Mouse (Mus musculus) CH12F3 (cell line): Measurements from ENCODE around the gene Cxcl14.

Source experiments
- in situ Hi-C: fragments of 300-500 bp; cut with MboI; formaldehyde crosslinking; loops from 2 replicates; pipeline ENCODE4 v1.14.3; 2020; ENCODE audit warnings: low sequenced_read_pairs

The Cxcl14 gene

GRCm38 (mm10) chr13:56295943-56296658 is at the start of gene Cxcl14:
TSS of gene Cxcl14 (minus strand) at chr13:56296551.
- in situ Hi-C loops: no loop called here

- in situ Hi-C loops: no loop called here
These were observed 48.0 kb upstream of the Cxcl14 start for GRCm38 (mm10) chr13:56344355-56344754.

DNA sequence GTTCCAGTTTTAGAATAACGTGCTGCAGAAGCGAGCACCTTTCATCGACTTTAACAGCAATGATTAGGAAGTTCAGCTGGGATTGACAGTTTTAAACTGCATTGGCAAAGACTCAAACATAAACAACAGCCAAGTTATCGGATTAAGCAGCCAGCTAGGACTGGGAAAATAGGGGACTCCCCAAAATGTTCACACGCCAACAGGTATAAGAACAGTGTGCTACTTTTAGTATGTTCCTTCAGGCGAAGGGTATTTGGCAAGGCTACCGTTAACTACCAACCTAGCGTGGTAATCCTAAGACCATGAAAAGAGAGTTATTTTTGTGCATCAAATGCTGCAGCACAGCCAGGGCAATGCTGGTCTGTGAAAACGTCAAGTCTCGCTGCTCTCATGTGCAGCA is 46.1 kb upstream of the Cxcl14 start:
- in situ Hi-C loops: no loop called here

DNA sequence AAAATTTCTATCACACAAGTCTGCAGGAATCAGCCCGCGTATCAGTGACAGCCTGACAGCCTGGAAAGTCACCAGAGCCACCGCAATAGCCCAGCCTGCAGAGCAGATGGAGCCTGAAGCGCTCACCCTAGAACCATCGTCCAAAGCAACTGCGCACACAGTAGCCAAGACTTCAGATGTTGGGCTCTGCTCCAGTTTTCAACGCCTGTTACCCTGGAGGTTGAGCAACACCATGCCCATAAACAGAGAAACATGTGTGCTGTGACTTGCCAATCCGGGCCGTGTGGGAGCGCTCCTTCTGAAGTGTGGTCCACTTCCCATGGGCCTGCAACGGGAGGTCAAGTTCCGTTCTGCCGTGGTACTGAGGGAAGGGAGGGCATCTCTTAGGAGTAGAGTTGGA is 44.2 kb upstream of the Cxcl14 start:
- in situ Hi-C loops: no loop called here

DNA sequence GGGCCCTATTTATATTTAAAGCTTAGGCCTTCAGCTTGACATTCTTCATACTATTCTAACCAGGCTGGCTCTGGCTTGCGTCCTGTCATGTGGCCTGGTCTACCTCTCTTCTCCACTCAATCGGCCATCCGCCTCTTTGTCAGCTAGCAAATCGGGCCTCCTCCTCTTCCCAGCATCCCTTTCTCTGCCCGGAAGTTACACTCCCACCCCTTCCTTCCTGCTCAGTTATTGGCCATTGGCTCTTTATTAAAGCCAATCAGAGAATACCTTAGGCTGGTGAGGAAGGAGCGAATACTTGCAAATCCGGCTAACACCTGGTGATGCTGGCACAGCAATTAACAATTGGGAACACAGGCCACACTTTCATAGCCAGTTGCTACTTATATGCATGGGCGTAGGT is 43.5 kb upstream of the Cxcl14 start:
- in situ Hi-C loops: no loop called here

DNA sequence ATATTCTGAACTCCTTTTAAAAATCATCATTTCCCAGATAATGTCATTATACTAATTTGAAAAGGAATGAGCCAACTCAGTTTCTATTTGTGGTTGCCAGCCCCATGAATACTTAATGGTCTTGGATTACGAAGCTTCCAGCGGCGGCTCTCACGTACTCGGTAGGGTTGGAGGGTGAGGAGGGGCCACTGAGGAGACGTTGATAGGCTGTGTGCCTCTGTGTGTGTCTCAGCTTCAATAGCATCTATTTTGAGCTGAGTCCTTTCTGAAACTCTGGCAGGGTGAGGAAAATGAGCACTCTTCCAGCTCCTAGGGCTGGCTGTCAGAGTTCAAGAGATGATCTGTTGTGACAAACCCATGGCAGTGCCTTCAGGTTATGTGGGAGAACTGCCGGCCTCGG is 40.6 kb upstream of the Cxcl14 start:
- in situ Hi-C loops: no loop called here

- in situ Hi-C loops: no loop called here
These were observed 38.7 kb upstream of the Cxcl14 start for GRCm38 (mm10) chr13:56334802-56335690.

DNA sequence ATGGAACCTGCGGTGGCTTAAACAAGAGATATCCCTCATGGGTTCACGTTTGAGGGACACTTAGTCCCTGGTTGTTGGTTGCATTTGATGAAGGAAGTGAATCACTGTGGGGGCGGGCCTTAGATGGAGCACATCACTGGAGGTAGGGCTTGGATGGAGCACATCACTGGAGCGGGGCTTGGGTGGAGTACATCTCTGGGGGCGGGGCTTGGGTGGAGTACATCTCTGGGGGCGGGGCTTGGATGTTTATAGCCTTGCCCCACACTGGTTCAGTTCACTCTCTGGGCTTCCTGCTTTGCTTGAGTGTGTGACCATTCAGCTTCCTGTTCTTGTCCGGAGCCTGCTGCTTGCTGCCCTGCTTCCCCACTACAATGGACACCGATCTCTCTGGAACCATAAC is 37.9 kb upstream of the Cxcl14 start:
- in situ Hi-C loops: no loop called here

DNA sequence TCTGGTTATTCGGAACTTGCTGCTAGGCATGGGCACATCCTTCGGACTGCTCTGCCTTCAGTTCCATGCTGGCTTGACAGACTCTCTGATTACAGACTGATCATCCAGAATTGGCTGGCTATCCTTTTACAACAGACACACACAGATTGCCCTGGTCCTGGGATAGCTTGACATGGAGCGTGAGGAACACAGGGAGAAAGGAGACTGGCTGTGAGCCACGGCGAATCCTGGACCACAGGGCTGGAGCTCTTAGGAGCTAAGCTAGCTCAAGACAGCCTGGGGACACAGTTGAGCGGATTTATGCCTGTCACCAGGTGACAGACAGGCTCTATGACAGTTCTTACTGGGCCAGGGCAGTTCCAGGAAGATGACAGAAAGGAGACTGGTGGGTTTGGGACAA is 36.0 kb upstream of the Cxcl14 start:
- in situ Hi-C loops: no loop called here

GRCm38 (mm10) chr13:56330603-56331455 is 34.5 kb upstream of the Cxcl14 start:
- in situ Hi-C loops: no loop called here

DNA sequence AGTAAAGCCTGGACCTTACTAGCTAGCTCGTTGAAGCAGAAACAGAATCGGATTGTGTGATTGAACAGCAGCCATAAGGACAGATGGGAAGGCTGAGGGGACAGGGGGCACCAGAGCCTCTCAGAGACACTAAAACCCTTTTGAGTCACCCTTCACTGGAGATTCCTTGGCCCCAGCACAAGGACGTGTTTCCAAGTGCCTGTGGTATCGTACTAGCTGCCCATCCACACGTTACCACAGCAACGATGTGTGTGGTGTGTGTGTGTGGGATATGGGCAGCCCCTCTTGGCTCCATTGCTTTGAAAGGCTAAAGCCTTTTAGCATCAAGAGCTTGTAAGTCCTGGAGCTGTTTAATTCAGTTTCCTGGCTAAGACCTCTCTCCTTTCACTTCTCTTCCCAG is 33.4 kb upstream of the Cxcl14 start:
- in situ Hi-C loops: no loop called here

DNA sequence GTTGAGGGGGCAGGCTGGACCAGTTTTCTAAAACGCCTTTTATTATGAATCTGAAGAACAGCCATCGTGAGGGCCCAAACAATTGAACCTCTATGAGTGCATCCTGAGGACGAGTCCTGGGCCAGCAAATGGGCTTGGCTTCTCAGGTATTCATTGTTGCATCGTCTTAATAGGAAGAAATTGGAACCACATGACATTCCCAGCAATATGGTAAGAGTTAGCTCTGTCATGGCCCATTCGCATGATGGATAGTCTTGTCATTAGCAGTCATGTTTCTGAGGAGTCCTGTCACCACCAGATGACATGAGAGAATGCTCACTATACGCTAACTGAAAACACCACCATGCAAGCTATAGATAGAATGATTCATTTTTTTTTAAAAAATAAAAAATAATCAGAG is 32.8 kb upstream of the Cxcl14 start:
- in situ Hi-C loops: no loop called here

- in situ Hi-C loops: no loop called here
These were observed 31.4 kb upstream of the Cxcl14 start for GRCm38 (mm10) chr13:56327779-56328178.

DNA sequence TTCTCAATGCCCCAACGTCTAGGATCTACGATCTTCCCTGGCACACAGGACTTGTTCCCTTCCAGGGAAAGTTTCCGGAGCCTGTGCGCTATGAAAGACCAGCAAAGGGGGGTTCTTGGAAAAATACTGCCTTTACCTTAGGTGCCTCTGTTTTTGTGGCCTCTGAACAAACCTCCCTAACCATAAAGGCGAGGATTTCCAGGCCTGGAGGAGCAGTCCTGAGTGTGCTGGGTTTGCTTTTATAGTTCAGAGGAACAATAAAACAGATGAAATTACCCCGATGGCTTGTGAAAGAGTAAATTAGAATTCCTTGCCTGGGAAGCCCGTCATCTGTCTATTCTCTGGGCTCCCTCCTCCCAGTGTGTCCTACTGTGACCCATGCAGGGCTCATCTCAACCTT is 25.3 kb upstream of the Cxcl14 start:
- in situ Hi-C loops: no loop called here

- in situ Hi-C loops: no loop called here
These were observed 20.6 kb upstream of the Cxcl14 start for GRCm38 (mm10) chr13:56316930-56317329.

DNA sequence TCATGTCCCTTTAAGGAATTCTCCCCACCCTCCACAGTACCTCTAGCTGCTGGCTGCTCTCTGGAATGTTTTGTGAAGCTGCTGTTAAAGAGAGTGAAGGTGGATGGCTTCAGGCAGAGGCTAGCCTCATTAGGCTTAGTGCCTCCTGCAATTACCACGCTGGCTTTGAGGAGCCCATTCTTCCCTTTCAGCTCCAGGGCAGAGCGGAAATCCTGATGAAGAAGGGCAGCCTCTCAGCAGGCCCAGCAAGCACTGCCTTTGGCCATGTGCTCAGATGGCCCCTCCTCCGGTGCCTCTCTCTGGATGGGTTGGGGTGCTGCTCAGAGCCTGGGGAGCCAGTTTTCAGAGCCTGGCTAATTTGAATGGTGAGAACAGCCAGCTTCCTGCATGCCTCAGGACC is 18.9 kb upstream of the Cxcl14 start:
- in situ Hi-C loops: no loop called here

DNA sequence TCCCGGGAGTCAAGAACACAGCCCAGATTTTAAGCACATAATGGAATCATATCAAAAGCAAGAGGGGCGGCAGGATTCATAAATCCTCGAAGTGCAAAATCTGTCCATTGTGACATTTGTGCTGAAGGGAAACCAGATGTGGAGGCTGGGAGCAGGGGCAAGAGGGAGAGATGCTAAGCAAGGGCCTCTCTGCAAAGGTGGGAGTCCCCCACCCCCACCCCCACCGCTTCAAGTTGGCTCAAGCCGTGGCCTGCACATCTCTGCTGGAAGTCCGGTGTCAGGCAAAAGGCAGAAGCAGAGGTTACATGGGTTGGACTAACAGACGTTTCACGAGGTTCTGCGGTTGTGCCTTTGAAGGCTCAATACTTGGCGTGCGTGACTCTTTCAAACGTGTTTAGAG is 8.7 kb upstream of the Cxcl14 start:
- in situ Hi-C loops: no loop called here

GRCm38 (mm10) chr13:56304453-56304852 is 8.1 kb upstream of the Cxcl14 start:
- in situ Hi-C loops: no loop called here

DNA sequence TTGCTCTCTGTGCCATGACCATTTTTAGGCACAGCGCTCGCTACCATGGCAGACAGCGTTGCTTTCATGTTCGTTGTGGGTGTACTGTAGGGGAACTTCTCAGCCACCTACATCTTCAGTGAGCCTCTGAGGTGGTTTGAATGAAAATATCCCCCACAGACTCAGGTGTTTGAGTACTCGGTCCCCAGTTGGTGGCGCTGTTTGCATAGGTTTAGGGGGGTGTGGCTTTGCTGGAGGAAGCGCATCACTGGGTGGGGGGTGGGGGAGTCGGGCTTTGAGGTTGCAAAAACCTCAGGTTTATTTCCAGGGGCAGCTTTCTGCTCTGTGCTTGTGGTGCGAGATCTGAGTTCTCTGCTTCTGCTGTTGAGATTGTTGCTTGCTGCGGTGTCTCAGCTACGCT is 3.0 kb upstream of the Cxcl14 start:
- in situ Hi-C loops: no loop called here

DNA sequence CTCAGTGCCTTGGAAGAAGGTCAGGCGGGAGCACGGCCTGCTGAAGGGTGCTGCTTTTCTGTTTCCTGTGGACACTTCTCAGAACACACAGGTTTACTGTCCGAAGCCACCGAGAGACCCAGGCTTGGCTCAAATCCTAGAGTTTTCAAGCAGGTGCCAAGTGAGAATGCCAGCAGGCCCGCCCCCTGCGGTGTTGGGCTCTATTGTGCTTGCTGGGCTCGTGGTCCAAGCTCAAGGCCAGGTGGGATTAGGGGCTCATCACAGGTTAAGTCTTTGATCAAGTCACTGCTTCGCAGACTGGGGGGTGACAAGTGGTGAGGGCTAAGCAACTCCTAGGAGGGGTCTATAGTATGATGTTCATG is 289 bp upstream of the Cxcl14 start:
- in situ Hi-C loops: no loop called here

DNA sequence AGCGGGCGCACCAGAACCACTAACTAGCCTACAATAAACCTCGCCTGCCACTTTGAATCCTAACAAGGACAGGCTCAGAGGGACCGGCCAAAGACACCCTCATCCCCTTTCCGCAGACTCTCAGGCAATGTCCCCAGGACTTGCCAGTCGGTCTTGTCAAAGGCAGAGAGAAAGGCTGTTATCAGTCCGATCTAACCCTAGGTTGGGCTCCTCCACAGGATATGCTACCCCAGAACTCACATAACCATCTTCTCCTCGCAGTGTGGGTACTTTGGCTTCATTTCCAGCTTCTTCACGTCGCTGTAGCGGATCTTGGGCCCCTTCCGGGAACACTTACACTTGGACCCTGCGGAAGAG is 787 bp downstream of the Cxcl14 start:
- in situ Hi-C loops: no loop called here

GRCm38 (mm10) chr13:56294908-56295307 is 1.4 kb downstream of the Cxcl14 start:
- in situ Hi-C loops: no loop called here
